18 mouse cellular contexts compared by ENCODE assay signal in genomic region chr1:170962301-170962700, GRCm38 (mm10). TPM values are rescaled to one million over a fixed set of nuclear protein-coding genes. Genes with fewer than 3 reads are reported as not detected.
DNase-seq lines count a peak whose midpoint lies in the region; ATAC-seq lines count a peak whose summit lies in the region.
"Had no signal": no experiment of that assay in that cellular context is flagged by ENCODE, and none has a peak within 500 bp of the region (broad histone marks: within the 10 kb centered on the region; RNA-seq: fewer than 3 reads in every experiment).

No protein-coding gene starts in this region.

- H3K9me3 ChIP-seq in embryonic facial prominence, embryonic 14.5 days (ENCODE audit: control insufficient read depth, low read length) = no peaks in the 10 kb centered on the region
- no peaks in the 10 kb centered on the region for H3K9me3 ChIP-seq in embryonic facial prominence, embryonic 10.5 days
- no peaks in the 10 kb centered on the region for H3K9me3 ChIP-seq in heart, embryonic 16.5 days (replicated peaks; ENCODE audit: control insufficient read depth, low read length)
- H3K9me3 ChIP-seq: embryonic facial prominence, embryonic 15.5 days had no signal

- no peak for ATAC-seq in embryonic facial prominence, embryonic 14.5 days (ENCODE audit: low read depth)
- ATAC-seq in heart, embryonic 16.5 days (replicated peaks; ENCODE audit: extremely low read depth, insufficient read depth, low FRiP score) = peak; percentile 78
- ATAC-seq: forebrain, postnatal 0 days had no signal

- no peak overlapping the region for H3K4me3 ChIP-seq in embryonic facial prominence, embryonic 14.5 days (ENCODE audit: low read depth, low read length)
- H3K4me3 ChIP-seq in embryonic facial prominence, embryonic 10.5 days = no peak overlapping the region
- no peak overlapping the region for H3K4me3 ChIP-seq in heart, embryonic 16.5 days (ENCODE audit: low read length)
- H3K4me3 ChIP-seq: embryonic facial prominence, embryonic 15.5 days had no signal

- no peaks in the 10 kb centered on the region for H3K27me3 ChIP-seq in embryonic facial prominence, embryonic 14.5 days (replicated peaks; ENCODE audit: control insufficient read depth, insufficient read depth, low read length)
- no peaks in the 10 kb centered on the region for H3K27me3 ChIP-seq in embryonic facial prominence, embryonic 10.5 days (replicated peaks; ENCODE audit: low read depth, poor library complexity, severe bottlenecking)
- no peaks in the 10 kb centered on the region for H3K27me3 ChIP-seq in heart, embryonic 16.5 days (ENCODE audit: control insufficient read depth, insufficient read depth, low read length)
- H3K27me3 ChIP-seq: embryonic facial prominence, embryonic 15.5 days had no signal

- H3K27ac ChIP-seq in embryonic facial prominence, embryonic 14.5 days (replicated peaks; ENCODE audit: low read depth, low read length) = no peak overlapping the region
- H3K27ac ChIP-seq in embryonic facial prominence, embryonic 10.5 days (replicated peaks) = no peak overlapping the region
- H3K27ac ChIP-seq in heart, embryonic 16.5 days (ENCODE audit: low read length) = peak overlapping the region; percentile 82
- H3K27ac ChIP-seq: embryonic facial prominence, embryonic 15.5 days had no signal

- H3K4me2 ChIP-seq in embryonic facial prominence, embryonic 14.5 days (ENCODE audit: low read depth, low read length) = no peak overlapping the region
- H3K4me2 ChIP-seq in heart, embryonic 16.5 days (ENCODE audit: low read depth, low read length) = peak overlapping the region; percentile 11; the same call in 1 of the 2 replicates
- H3K4me2 ChIP-seq: embryonic facial prominence, embryonic 15.5 days; liver, embryonic 11.5 days had no signal

- H3K36me3 ChIP-seq in embryonic facial prominence, embryonic 14.5 days (ENCODE audit: control insufficient read depth, insufficient read depth, low read length) = no peaks in the 10 kb centered on the region
- H3K36me3 ChIP-seq in embryonic facial prominence, embryonic 10.5 days (replicated peaks) = no peaks in the 10 kb centered on the region
- H3K36me3 ChIP-seq in heart, embryonic 16.5 days (ENCODE audit: control insufficient read depth, insufficient read depth) = no peaks in the 10 kb centered on the region
- H3K36me3 ChIP-seq: embryonic facial prominence, embryonic 15.5 days had no signal

- 64% methylated on average over 2 of the region's 2 CpGs for WGBS in embryonic facial prominence, embryonic 14.5 days
- 85% methylated on average over 2 of the region's 2 CpGs for WGBS in embryonic facial prominence, embryonic 10.5 days
- WGBS in heart, embryonic 16.5 days = 19% methylated on average over 2 of the region's 2 CpGs

- 0 out of 2 replicates have a peak, but pooled peaks cover 4% of the 10 kb centered on the region for H3K4me1 ChIP-seq in embryonic facial prominence, embryonic 14.5 days (ENCODE audit: control insufficient read depth, insufficient read depth, low read length)
- no peaks in the 10 kb centered on the region for H3K4me1 ChIP-seq in embryonic facial prominence, embryonic 10.5 days
- H3K4me1 ChIP-seq in heart, embryonic 16.5 days (ENCODE audit: control insufficient read depth, insufficient read depth, low read length) = peaks cover 23% of the 10 kb centered on the region
- H3K4me1 ChIP-seq: embryonic facial prominence, embryonic 15.5 days had no signal

- DNase-seq in embryonic facial prominence, embryonic 14.5 days (ENCODE audit: low spot score) = peak; percentile 12
- no peak for DNase-seq in embryonic facial prominence, embryonic 10.5 days (ENCODE audit: low spot score)
- DNase-seq in lung, postnatal 36 days = peak; percentile 25
- no peak for DNase-seq in lung, postnatal 25 days (ENCODE audit: low spot score)
- DNase-seq in testis, postnatal 10 days (ENCODE audit: low spot score) = no peak
- no peak for DNase-seq in natural killer cell, adult 2 months (ENCODE audit: low spot score in 2 of 2)
- no peak for DNase-seq in spleen, postnatal 14 days (ENCODE audit: low spot score in 2 of 2)
- DNase-seq: B cell, adult 2 months; cerebellum, postnatal 36 days; forebrain, postnatal 0 days; gastrocnemius, postnatal 14 days; kidney, adult 11 months; lung, postnatal 4 days had no signal

- H3K9ac ChIP-seq in embryonic facial prominence, embryonic 14.5 days (ENCODE audit: low read depth, low read length) = no peak overlapping the region
- no peak overlapping the region for H3K9ac ChIP-seq in heart, embryonic 16.5 days (ENCODE audit: low read length)
- H3K9ac ChIP-seq: embryonic facial prominence, embryonic 15.5 days; forebrain, postnatal 0 days had no signal

RNA-seq across cellular contexts. Expression of gene Fcgr2b, which starts 14.0 kb away (rescaled TPM):
- polyA plus RNA-seq in embryonic facial prominence, embryonic 14.5 days (2014; fragmentation: Nextera tagmentation; extraction: Ambion mirVana) = 1.6 and 3.2 TPM in 2 replicates
- polyA plus RNA-seq in embryonic facial prominence, embryonic 10.5 days (2016; fragmentation: Nextera tagmentation; extraction: Ambion mirVana) = not detected in 2 replicates
- 2.5 and 3.0 TPM in 2 replicates for polyA plus RNA-seq in heart, embryonic 16.5 days (2015; fragmentation: Nextera tagmentation; extraction: Ambion mirVana)

RNA-seq across cellular contexts. Expression of gene Fcrla, which starts 34.9 kb away (rescaled TPM):
- not detected in 2 replicates for polyA plus RNA-seq in embryonic facial prominence, embryonic 14.5 days (2014; fragmentation: Nextera tagmentation; extraction: Ambion mirVana)
- polyA plus RNA-seq in embryonic facial prominence, embryonic 10.5 days (2016; fragmentation: Nextera tagmentation; extraction: Ambion mirVana) = not detected in 2 replicates
- 0.20 TPM in 1 of 2 replicates, not detected in the other for polyA plus RNA-seq in heart, embryonic 16.5 days (2015; fragmentation: Nextera tagmentation; extraction: Ambion mirVana)
- polyA plus RNA-seq: embryonic facial prominence, embryonic 15.5 days; hindbrain, embryonic 11.5 days had no signal

RNA-seq across cellular contexts. Expression of gene Fcrlb, which starts 49.6 kb away (rescaled TPM):
- not detected in 2 replicates for polyA plus RNA-seq in embryonic facial prominence, embryonic 14.5 days (2014; fragmentation: Nextera tagmentation; extraction: Ambion mirVana)
- 0.15 TPM in 1 of 2 replicates, not detected in the other for polyA plus RNA-seq in embryonic facial prominence, embryonic 10.5 days (2016; fragmentation: Nextera tagmentation; extraction: Ambion mirVana)
- polyA plus RNA-seq in heart, embryonic 16.5 days (2015; fragmentation: Nextera tagmentation; extraction: Ambion mirVana) = 0.11 TPM in 1 of 2 replicates, not detected in the other
- polyA plus RNA-seq: hindbrain, embryonic 11.5 days; liver, embryonic 11.5 days had no signal

RNA-seq across cellular contexts. Expression of gene Fcgr4, which starts 56.4 kb away (rescaled TPM):
- polyA plus RNA-seq in embryonic facial prominence, embryonic 14.5 days (2014; fragmentation: Nextera tagmentation; extraction: Ambion mirVana) = 0.81 and 0.92 TPM in 2 replicates
- 0.31 TPM in 1 of 2 replicates, not detected in the other for polyA plus RNA-seq in embryonic facial prominence, embryonic 10.5 days (2016; fragmentation: Nextera tagmentation; extraction: Ambion mirVana)
- 1.1 and 1.3 TPM in 2 replicates for polyA plus RNA-seq in heart, embryonic 16.5 days (2015; fragmentation: Nextera tagmentation; extraction: Ambion mirVana)
- polyA plus RNA-seq: testis, adult 2 months had no signal

Comparison
In these comparisons a context has a peak if more than half of its experiments do, and no peak if none do; other contexts are left out.
1. DNase-seq: peak in embryonic facial prominence, embryonic 14.5 days (single experiment) and lung, postnatal 36 days (single experiment); none in embryonic facial prominence, embryonic 10.5 days (single experiment), lung, postnatal 25 days (single experiment), testis, postnatal 10 days (single experiment), natural killer cell, adult 2 months (0 of 2) and spleen, postnatal 14 days (0 of 2).